Mouse (Mus musculus) embryonic facial prominence, embryonic 10.5 days (tissue): Measurements from ENCODE around the gene Synm. TPM values are rescaled to one million over a fixed set of nuclear protein-coding genes. Genes with fewer than 3 reads are reported as not detected.

Experiments
- DNase-seq: peaks from one replicate; pipeline ENCODE4 v3.0.0-alpha.2; 2017; ENCODE audit warnings: low spot score
- H3K27ac ChIP-seq: fragments of 300-500 bp; sonication (generic); replicated peaks from 2 replicates; pipeline ENCODE4 v1.5.1; 2016; ENCODE audit warnings: mild to moderate bottlenecking
- H3K27me3 ChIP-seq: fragments of 300-500 bp; sonication (generic); replicated peaks from 2 replicates; pipeline ENCODE4 v1.6.1; 2016; ENCODE audit warnings: low read depth, mild to moderate bottlenecking; ENCODE audit not compliant: poor library complexity, severe bottlenecking
- H3K36me3 ChIP-seq: fragments of 300-500 bp; sonication (generic); replicated peaks from 2 replicates; pipeline ENCODE4 v1.6.1; 2016; ENCODE audit warnings: mild to moderate bottlenecking, moderate library complexity
- H3K4me1 ChIP-seq: fragments of 300-500 bp; sonication (generic); 2 replicates; pipeline ENCODE4 v1.6.1; 2016
- H3K4me3 ChIP-seq: fragments of 300-500 bp; sonication (generic); 2 replicates; pipeline ENCODE4 v1.5.1; 2016; ENCODE audit warnings: mild to moderate bottlenecking, moderate library complexity
- H3K9me3 ChIP-seq: fragments of 300-500 bp; sonication (generic); 2 replicates; pipeline ENCODE4 v1.6.1; 2016; ENCODE audit warnings: mild to moderate bottlenecking
- WGBS: fragments of 180-500 bp; shearing (Covaris S2); methylation state at CpG from one replicate; pipeline ENCODE4 v1.1.7; 2016; 5-methylcytosine and 5-hydroxymethylcytosine counted together
- polyA plus RNA-seq: library from polyadenylated mRNA; unstranded; fragments of >200 nt; fragmentation: Nextera tagmentation; extraction: Ambion mirVana; gene quantifications from 2 replicates; pipeline ENCODE4 v1.2.1, GENCODE M21; 2016

Synm gene
- polyA plus RNA-seq, 1 experiment from 2014 or later: 2.9 TPM

DNA sequence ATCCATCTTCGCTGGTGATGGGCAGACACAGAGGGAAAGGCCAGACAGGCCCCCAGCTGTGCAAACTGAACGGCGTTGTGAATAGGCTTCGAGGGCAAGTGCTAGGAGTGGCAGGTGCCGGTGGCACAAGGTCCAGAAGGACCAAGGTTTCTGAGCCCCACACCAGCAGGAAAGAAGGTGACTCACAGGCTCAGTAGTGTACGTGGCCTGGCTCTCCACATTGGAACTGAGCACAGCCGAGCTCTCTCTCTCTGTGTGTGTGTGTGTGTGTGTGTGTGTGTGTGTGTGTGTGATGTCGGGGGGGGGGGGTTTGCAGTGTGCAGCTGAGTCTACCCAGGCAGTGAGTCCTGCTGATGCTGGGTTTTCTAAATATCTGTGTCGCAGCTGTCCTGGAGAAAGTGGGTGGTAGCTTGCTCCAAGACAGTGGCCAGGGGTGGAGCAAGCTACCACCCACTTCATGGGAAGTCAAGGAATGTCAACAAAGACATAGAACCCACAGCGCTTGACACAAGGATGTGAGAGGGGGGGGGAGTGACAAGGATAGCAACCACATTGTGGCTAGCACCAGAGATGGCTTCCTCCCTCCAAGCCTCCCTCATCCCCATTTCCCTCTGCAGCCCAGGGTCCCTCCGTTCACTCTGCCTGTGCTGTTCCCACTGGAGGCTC is 43.2 kb downstream of the Synm start:
- H3K4me1 ChIP-seq: peaks cover 26% of the 10 kb centered on the region
- no peaks in the 10 kb centered on the region; the same call in 1 of the 2 replicates for H3K9me3 ChIP-seq
- WGBS: 84% methylated on average over 10 of the region's 11 CpGs
- no peaks in the 10 kb centered on the region for H3K27me3 ChIP-seq
- H3K4me3 ChIP-seq: no peak overlapping the region
- peaks cover 76% of the 10 kb centered on the region for H3K36me3 ChIP-seq
- H3K27ac ChIP-seq: 0 out of 2 replicates have a peak overlapping the region, but pooled peaks have one; percentile 6
- DNase-seq: no peak

GRCm38 (mm10) chr7:67715176-67715575 is 44.4 kb downstream of the Synm start:
- H3K4me1 ChIP-seq: peaks cover 25% of the 10 kb centered on the region
- H3K9me3 ChIP-seq: no peaks in the 10 kb centered on the region; the same call in 1 of the 2 replicates
- H3K27ac ChIP-seq: peak overlapping the region; percentile 48; the same call in 1 of the 2 replicates
- H3K27me3 ChIP-seq: no peaks in the 10 kb centered on the region
- H3K36me3 ChIP-seq: peaks cover 79% of the 10 kb centered on the region
- H3K4me3 ChIP-seq: no peak overlapping the region
- 65% methylated on average over 7 of the region's 7 CpGs for WGBS
- DNase-seq: no peak

DNA sequence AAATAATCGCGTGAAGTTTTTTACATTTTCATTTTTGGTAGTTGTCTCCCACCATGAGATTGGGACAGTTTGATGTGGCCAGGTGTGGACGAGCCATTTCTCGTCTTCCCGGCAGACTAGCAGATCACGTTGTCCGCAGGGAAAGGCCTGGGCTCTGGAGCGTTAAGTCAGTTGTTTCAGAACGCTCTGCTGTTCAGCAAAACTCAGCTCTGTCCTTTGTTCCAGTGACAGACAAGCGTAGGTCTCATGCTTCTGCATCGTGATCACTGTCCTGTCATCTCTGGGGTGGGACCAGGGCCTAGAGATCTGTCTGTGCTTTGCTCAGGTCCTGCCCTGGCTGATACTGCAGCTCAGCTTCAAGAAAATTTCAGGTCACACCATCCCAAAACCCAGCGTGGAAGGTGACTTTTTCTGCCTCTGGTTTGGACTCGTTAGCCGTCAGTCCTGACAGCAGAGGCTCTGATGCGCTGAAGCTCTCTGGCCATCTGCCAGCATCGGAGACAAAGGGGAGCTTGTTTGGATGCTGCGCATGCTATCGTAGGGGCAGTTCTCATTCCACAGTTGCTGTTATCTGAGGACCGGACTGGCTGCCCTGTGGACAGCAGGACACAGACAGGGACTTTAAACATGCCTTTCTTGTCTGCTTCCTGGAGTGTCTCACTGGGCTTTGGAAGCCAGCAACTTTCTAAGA is 45.6 kb downstream of the Synm start:
- Histone ChIP-seq H3K9me3 (no peaks in the 10 kb centered on the region; the same call in 1 of the 2 replicates), H3K27ac (peak overlapping the region; percentile 48), H3K27me3 (no peaks in the 10 kb centered on the region), H3K36me3 (peaks cover 80% of the 10 kb centered on the region), H3K4me3 (no peak overlapping the region), H3K4me1 (peaks cover 24% of the 10 kb centered on the region)
- DNase-seq: peak; percentile 64
- WGBS: 47% methylated on average over 19 of the region's 19 CpGs

DNA sequence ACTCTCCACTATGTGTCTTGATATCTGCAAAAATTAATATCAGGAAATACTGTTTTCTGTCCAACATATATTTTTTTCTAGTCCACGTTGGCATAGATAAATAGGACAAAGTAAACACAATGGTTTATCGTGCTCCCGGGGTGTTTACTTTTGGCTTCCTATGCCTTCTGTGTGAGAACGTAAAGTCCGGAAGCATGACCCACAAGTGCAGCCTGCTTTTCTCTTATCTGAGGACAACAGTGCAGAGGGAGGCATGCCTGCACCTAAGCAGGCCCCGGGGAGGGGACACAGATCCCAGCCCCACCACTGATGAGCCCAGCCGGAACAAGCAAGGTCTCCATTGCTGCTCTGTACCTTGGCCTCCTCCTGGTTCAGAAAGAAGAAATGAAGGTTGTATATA is 49.3 kb downstream of the Synm start:
- no peak overlapping the region for H3K4me3 ChIP-seq
- no peak for DNase-seq
- H3K27me3 ChIP-seq: no peaks in the 10 kb centered on the region
- H3K36me3 ChIP-seq: peaks cover 74% of the 10 kb centered on the region
- H3K27ac ChIP-seq: no peak overlapping the region
- 91% methylated on average over 7 of the region's 7 CpGs for WGBS
- H3K9me3 ChIP-seq: no peaks in the 10 kb centered on the region; the same call in 1 of the 2 replicates
- peaks cover 15% of the 10 kb centered on the region for H3K4me1 ChIP-seq

DNA sequence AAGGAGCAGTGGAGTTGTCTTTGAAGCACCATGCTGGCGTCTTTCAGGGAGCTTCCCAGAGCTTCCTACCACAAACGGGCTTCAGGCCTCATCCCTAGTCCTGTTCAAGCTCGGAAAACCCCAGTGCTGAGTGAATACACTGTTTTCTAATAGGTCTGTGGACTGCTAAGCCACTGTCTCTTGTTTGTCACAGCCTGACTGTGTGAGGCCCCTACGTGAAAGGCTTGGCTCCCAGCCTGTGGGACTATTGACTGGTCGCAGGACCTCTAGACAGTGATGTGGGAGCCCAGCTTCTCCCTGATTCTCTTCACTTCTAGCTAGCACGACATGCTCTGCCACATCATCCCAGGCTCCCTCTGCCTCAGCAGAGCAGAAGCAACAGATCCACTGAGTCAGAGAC is 51.4 kb downstream of the Synm start:
- H3K27me3 ChIP-seq: no peaks in the 10 kb centered on the region
- H3K4me3 ChIP-seq: no peak overlapping the region
- no peak overlapping the region for H3K27ac ChIP-seq
- DNase-seq: no peak
- 84% methylated on average over 6 of the region's 6 CpGs for WGBS
- no peaks in the 10 kb centered on the region; the same call in 1 of the 2 replicates for H3K9me3 ChIP-seq
- H3K4me1 ChIP-seq: no peaks in the 10 kb centered on the region
- peaks cover 90% of the 10 kb centered on the region for H3K36me3 ChIP-seq

GRCm38 (mm10) chr7:67701252-67701914 is 58.2 kb downstream of the Synm start:
- no peak overlapping the region for H3K27ac ChIP-seq
- peaks cover 4% of the 10 kb centered on the region; the same call in 1 of the 2 replicates for H3K4me1 ChIP-seq
- WGBS: 75% methylated on average over 17 of the region's 17 CpGs
- H3K36me3 ChIP-seq: peaks cover 92% of the 10 kb centered on the region
- DNase-seq: no peak
- no peaks in the 10 kb centered on the region for H3K27me3 ChIP-seq
- no peaks in the 10 kb centered on the region for H3K9me3 ChIP-seq
- no peak overlapping the region for H3K4me3 ChIP-seq

DNA sequence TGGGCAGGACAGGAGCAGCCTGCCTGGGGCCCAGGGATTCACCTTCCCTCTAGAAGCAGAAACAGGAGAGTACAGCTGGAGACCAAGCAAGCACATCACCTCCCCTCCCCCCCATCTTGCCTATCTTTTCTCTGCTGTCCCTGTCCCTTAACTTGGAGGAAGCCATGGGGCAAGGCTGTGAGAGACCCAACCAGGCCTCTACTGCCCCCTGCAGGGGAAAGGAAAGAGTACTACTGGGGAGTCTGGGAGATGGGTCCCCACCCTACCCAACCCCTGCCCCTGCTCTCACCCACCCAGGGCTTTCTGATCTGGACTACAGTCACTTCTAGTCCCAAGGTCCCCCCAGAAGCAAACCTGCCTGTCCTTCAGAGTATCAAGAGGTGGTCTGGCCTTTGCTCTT is 58.7 kb downstream of the Synm start:
- H3K36me3 ChIP-seq: peaks cover 96% of the 10 kb centered on the region
- peak; percentile 57 for DNase-seq

DNA sequence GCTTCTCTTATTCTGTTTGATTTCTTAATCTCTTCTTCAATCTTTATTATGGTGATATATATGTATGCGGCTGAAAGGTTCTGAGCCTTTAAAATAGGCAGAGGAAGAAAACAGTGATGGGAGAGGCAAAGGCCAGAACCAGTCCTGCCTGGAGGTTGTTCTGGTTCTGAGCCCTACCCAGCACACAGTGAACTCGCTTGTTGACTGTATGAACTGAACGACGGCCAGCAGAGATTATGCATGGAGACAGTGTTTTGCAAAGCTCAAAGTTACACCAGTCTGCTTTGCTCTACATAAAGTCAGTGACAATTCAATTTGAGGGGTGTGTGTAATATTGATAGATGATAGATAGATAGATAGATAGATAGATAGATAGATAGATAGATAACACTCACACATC is 60.2 kb downstream of the Synm start:
- Histone ChIP-seq H3K36me3 (peaks cover 81% of the 10 kb centered on the region), H3K27ac (no peak overlapping the region), H3K27me3 (no peaks in the 10 kb centered on the region), H3K9me3 (no peaks in the 10 kb centered on the region), H3K4me1 (peaks cover 4% of the 10 kb centered on the region; the same call in 1 of the 2 replicates), H3K4me3 (no peak overlapping the region)
- WGBS: 95% methylated on average over 4 of the region's 4 CpGs
- no peak for DNase-seq

More for the DNA sequence above, 58.7 kb downstream of the Synm start:
- Histone ChIP-seq H3K9me3 (no peaks in the 10 kb centered on the region), H3K4me3 (no peak overlapping the region), H3K27me3 (no peaks in the 10 kb centered on the region), H3K4me1 (peaks cover 4% of the 10 kb centered on the region; the same call in 1 of the 2 replicates), H3K27ac (no peak overlapping the region)

DNA sequence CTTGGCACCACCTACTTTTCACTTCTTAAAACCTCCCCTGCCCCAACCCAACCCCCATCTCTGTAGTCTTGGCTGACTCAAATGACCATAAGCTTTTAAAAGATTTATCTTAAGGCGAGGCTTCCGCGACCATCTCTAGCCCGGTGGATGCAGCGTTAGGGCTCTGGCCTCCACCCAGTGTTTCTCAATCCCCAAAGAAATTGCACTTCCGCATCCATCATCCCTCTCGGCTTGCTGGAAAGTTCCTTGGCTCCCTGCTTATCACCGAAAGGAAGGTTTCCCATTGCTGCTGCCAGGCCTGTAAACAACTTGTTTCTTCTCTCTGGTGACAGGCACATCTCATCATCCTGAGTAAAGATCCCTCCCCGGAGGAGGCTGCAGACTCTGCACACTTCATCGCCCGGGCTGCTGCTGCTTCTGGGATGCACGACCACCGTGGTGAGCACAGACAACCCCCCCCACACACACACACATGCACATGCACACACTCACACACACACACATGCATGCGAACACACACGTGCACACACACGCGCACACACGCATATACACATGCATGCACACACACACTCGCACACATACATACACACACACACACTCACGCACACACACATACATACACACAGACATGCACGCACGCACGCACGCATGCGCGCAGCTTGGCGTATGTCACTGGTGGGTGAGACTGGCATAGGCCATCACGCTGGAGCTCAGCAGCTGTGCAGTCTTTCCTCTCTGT is 61.5 kb downstream of the Synm start:
- 95% methylated on average over 28 of the region's 28 CpGs for WGBS
- H3K27me3 ChIP-seq: no peaks in the 10 kb centered on the region
- DNase-seq: no peak
- no peak overlapping the region for H3K27ac ChIP-seq
- peaks cover 76% of the 10 kb centered on the region for H3K36me3 ChIP-seq
- H3K4me1 ChIP-seq: peaks cover 4% of the 10 kb centered on the region; the same call in 1 of the 2 replicates
- no peaks in the 10 kb centered on the region for H3K9me3 ChIP-seq
- H3K4me3 ChIP-seq: no peak overlapping the region

DNA sequence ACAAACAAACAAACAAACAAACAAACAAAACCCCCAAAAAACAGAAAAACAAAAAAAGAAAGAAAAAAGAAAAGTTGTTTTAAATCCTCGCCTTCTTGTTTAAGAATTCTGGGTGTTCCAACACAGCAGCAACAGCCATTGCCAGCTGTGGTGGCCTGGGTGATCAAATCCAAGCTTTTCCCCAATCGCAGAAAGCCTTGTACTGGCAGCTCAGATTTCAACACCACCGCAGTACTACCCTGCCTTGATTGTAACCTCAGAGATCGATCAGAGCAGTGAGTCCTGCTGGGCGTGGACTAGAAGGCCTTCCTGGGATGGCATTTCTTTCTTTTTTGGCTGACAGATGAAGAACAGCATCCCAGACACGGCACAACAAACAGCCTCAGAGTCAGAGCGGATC is 63.6 kb downstream of the Synm start:
- H3K4me1 ChIP-seq: peaks cover 4% of the 10 kb centered on the region; the same call in 1 of the 2 replicates
- no peak for DNase-seq
- H3K27me3 ChIP-seq: no peaks in the 10 kb centered on the region
- 83% methylated on average over 7 of the region's 7 CpGs for WGBS
- H3K9me3 ChIP-seq: no peaks in the 10 kb centered on the region
- H3K4me3 ChIP-seq: no peak overlapping the region
- H3K27ac ChIP-seq: no peak overlapping the region
- peaks cover 67% of the 10 kb centered on the region for H3K36me3 ChIP-seq

GRCm38 (mm10) chr7:67692791-67693538 is 66.6 kb downstream of the Synm start:
- 94% methylated on average over 23 of the region's 23 CpGs for WGBS
- H3K36me3 ChIP-seq: peaks cover 52% of the 10 kb centered on the region
- no peak overlapping the region for H3K4me3 ChIP-seq
- H3K27ac ChIP-seq: no peak overlapping the region
- DNase-seq: no peak
- H3K9me3 ChIP-seq: no peaks in the 10 kb centered on the region
- H3K4me1 ChIP-seq: no peaks in the 10 kb centered on the region
- H3K27me3 ChIP-seq: no peaks in the 10 kb centered on the region
